Mouse (Mus musculus): Measurements from ENCODE around the gene Sh3bgr. TPM values are rescaled to one million over a fixed set of nuclear protein-coding genes. Genes with fewer than 3 reads are reported as not detected.

The Sh3bgr gene
- total and polyA plus RNA-seq, 3 experiments, result 1.1 to 2.0 TPM; not detected in 1

DNA sequence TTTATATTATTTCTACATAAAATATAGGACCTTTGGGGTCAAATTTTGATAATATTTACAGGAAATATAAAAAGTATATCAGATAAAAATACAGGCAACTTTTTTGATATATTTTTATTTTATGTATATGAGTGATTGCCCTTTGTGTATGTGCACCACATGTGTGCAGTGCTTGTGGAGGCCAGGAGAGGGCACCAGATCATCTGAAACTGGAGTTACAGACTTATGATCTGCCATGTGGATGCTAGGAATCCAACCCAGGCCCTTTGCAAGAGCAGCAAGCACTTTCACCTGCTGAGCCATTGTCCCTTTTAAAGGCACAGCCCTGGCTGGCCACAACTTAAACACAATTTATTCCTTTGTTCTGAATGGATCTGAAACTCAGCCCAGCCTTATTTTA, 21.1 kb upstream of the Sh3bgr start:
- no peaks in the 10 kb centered on the region for H3K27me3 ChIP-seq (ENCODE audit: control insufficient read depth in 1 of 2, insufficient read depth in 2 of 2, low read length in 2 of 2)
- no peaks in the 10 kb centered on the region for H3K4me1 ChIP-seq (ENCODE audit: control insufficient read depth in 1 of 2, insufficient read depth in 2 of 2, low read length in 2 of 2)
- H3K4me3 ChIP-seq (ENCODE audit: control insufficient read depth in 1 of 2, insufficient read depth in 1 of 2, low read depth in 2 of 2, low read length in 2 of 2), result no peak overlapping the region
- TF ChIP-seq ZC3H11A (IDR thresholded peaks at IDR 0.05; ENCODE audit: low read depth, low read length) (no peak), CTCF (IDR thresholded peaks at IDR 0.05 in 2 of 3, conservative IDR thresholded peaks at IDR 0.05 in 1 of 3; ENCODE audit: control insufficient read depth in 1 of 3, insufficient read depth in 1 of 3, low read depth in 2 of 3, low read length in 3 of 3, poor library complexity in 1 of 3, severe bottlenecking in 1 of 3) (peak; percentile 4 to 21 (median 21); a peak in 2 of 6 replicates)
- no peaks in the 10 kb centered on the region for H3K36me3 ChIP-seq (ENCODE audit: control insufficient read depth in 1 of 2, insufficient read depth in 2 of 2, low read length in 2 of 2)
- H3K9ac ChIP-seq (ENCODE audit: control insufficient read depth, low read depth, low read length, poor library complexity, severe bottlenecking), result no peak overlapping the region
- no peak overlapping the region for H3K27ac ChIP-seq (ENCODE audit: control insufficient read depth, low read depth, low read length)
- DNase-seq (ENCODE audit: low read depth, low spot score), result peak; percentile 18
- H3K9me3 ChIP-seq (replicated peaks; ENCODE audit: insufficient read depth, low read length), result no peaks in the 10 kb centered on the region
- no peaks in the 10 kb centered on the region for H3K79me2 ChIP-seq (ENCODE audit: control insufficient read depth, insufficient read depth, low read length, poor library complexity)

DNA sequence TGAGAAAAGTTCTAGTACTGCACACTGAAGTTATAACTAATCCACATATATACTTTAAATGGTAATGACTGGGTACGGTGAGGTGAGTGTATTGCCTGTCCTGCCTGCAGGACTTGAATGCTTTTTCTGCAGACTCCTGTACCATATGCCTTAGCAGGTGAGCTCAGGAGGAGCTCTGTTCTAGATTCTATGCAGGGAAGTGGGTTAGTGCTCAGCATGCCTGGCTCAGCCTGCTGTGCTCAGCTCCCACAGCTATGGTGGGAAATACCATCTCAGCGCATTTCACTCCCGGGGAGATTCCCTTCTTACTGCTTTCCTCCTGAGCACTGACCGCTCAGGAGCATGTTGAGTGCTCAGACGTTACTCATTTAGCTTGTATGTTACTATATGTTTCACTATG, 12.6 kb upstream of the Sh3bgr start:
- no peak for TF ChIP-seq SMC3 (IDR thresholded peaks at IDR 0.05; ENCODE audit: low read depth, low read length)
- TF ChIP-seq POLR2A (IDR thresholded peaks at IDR 0.05; ENCODE audit: control insufficient read depth in 1 of 2, insufficient read depth in 1 of 2, low read depth in 1 of 2, low read length in 2 of 2, poor library complexity in 1 of 2), result no peak
- no peak for TF ChIP-seq NELFE (IDR thresholded peaks at IDR 0.05; ENCODE audit: low read depth, low read length)
- TF ChIP-seq GABPA (IDR thresholded peaks at IDR 0.05; ENCODE audit: low read depth, low read length), result no peak
- no peak for TF ChIP-seq NRF1 (IDR thresholded peaks at IDR 0.05; ENCODE audit: insufficient read depth, low read depth, low read length, poor library complexity, severe bottlenecking)
- no peak for TF ChIP-seq RCOR1 (IDR thresholded peaks at IDR 0.05; ENCODE audit: low read depth, low read length)
- no peak for TF ChIP-seq E2F4 (IDR thresholded peaks at IDR 0.05; ENCODE audit: borderline replicate concordance, low read depth, low read length)
- no peak for TF ChIP-seq TBP (IDR thresholded peaks at IDR 0.05; ENCODE audit: low read depth, low read length)
- DNase-seq (ENCODE audit: low read depth, low spot score), result no peak
- Histone ChIP-seq H3K27ac (ENCODE audit: control insufficient read depth, low read depth, low read length) (no peak overlapping the region), H3K36me3 (ENCODE audit: control insufficient read depth in 1 of 2, insufficient read depth in 2 of 2, low read length in 2 of 2) (peaks cover 0 to 4% of the 10 kb centered on the region in 2 experiments; a peak in 2 of 4 replicates), H3K79me2 (ENCODE audit: control insufficient read depth, insufficient read depth, low read length, poor library complexity) (no peaks in the 10 kb centered on the region; the same call in 1 of the 2 replicates), H3K4me3 (ENCODE audit: control insufficient read depth in 1 of 2, insufficient read depth in 1 of 2, low read depth in 2 of 2, low read length in 2 of 2) (no peak overlapping the region), H3K27me3 (ENCODE audit: control insufficient read depth in 1 of 2, insufficient read depth in 2 of 2, low read length in 2 of 2) (no peaks in the 10 kb centered on the region), H3K9ac (ENCODE audit: control insufficient read depth, low read depth, low read length, poor library complexity, severe bottlenecking) (no peak overlapping the region), H3K9me3 (replicated peaks; ENCODE audit: insufficient read depth, low read length) (no peaks in the 10 kb centered on the region), H3K4me1 (ENCODE audit: control insufficient read depth in 1 of 2, insufficient read depth in 2 of 2, low read length in 2 of 2) (peaks cover 0 to 4% of the 10 kb centered on the region in 2 experiments; a peak in 2 of 4 replicates)

DNA sequence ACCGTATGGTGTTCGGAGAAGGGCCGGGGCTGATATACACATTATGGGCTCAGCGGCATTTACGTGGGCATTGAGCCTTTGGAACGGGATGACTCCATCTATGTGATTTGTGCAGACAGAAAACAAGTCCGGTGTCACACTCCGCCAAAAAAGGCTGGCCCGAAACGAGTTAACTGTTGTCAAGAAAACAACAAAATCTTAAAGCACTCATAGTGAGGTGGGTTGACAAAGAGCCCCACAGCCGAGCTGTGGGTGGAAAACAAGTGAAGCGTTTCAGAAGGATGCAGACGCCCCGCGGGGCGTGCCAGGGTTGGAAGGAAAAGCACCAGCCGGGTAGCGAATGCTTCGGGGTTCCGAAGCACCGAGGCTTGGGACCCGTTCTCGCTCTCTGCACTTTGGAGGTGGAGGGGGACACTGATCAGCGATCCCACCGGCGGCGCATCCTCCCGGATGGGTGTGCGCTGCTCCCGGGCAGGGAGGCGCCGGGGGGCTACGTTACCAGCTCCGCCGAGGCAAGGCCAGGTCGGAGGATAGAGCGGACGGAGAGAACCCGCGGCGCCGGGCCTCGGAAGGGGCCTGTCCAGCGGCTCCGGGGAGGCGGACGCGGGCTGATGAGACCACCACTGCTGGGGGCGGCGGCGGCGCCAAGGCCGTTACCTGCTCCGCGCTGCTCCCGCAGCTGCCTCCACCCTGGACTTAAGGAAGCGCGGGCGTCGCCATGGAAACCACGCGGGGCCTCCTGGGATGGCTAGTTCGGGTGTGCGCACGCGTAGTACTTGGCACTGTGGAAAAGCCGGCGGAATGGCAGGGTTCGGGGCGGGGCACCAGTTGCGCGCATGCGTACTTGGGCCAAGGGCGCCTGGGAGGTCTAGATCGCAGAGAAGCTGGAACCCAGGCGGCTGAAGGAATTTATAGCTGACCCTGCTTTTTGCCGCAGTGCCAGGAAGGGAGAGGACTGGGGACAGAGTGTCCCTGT, 8.4 kb upstream of the Sh3bgr start, which contains the start of gene Lca5l:
Lca5l (minus strand) TSS at position 741 of the 976 bp plus-strand sequence.
- H3K27ac ChIP-seq (ENCODE audit: control insufficient read depth, low read depth, low read length), result peak within 1 kb of the TSS; percentile 29
- TF ChIP-seq POLR2AphosphoS5 (IDR thresholded peaks at IDR 0.05; ENCODE audit: borderline replicate concordance, low read depth, low read length), result no peak
- TF ChIP-seq MEF2A (IDR thresholded peaks at IDR 0.05; ENCODE audit: extremely low read depth, insufficient replicate concordance, low read depth, low read length, poor library complexity, severe bottlenecking), result no peak
- peak; percentile 85 for TF ChIP-seq HCFC1 (IDR thresholded peaks at IDR 0.05; ENCODE audit: low read depth, low read length)
- TF ChIP-seq TBP (IDR thresholded peaks at IDR 0.05; ENCODE audit: low read depth, low read length), result 0 out of 2 replicates have a peak, but pooled peaks have one; percentile 47
- TF ChIP-seq TAL1 (IDR thresholded peaks at IDR 0.05; ENCODE audit: low read length), result no peak
- TF ChIP-seq BHLHE40 (IDR thresholded peaks at IDR 0.05; ENCODE audit: borderline replicate concordance, low read depth, low read length), result no peak
- peak; percentile 86 for TF ChIP-seq ZMIZ1 (IDR thresholded peaks at IDR 0.05; ENCODE audit: low read depth, low read length)
- no peak for TF ChIP-seq MAX (IDR thresholded peaks at IDR 0.05; ENCODE audit: low read length)
- TF ChIP-seq GATA1 (IDR thresholded peaks at IDR 0.05; ENCODE audit: low read depth, low read length), result no peak
- TF ChIP-seq EP300 (IDR thresholded peaks at IDR 0.05; ENCODE audit: low read depth in 1 of 2, low read length in 2 of 2), result no peak
- peak; percentile 82 for TF ChIP-seq NRF1 (IDR thresholded peaks at IDR 0.05; ENCODE audit: insufficient read depth, low read depth, low read length, poor library complexity, severe bottlenecking)
- peak; percentile 61 for TF ChIP-seq ELF1 (IDR thresholded peaks at IDR 0.05; ENCODE audit: low read depth, low read length)
- no peak for TF ChIP-seq ETS1 (IDR thresholded peaks at IDR 0.05; ENCODE audit: low read depth, low read length)
- TF ChIP-seq NELFE (IDR thresholded peaks at IDR 0.05; ENCODE audit: low read depth, low read length), result peak; percentile 95
- TF ChIP-seq USF1 (IDR thresholded peaks at IDR 0.05; ENCODE audit: low read depth, low read length), result no peak
- TF ChIP-seq POLR2A (IDR thresholded peaks at IDR 0.05; ENCODE audit: control insufficient read depth in 1 of 2, insufficient read depth in 1 of 2, low read depth in 1 of 2, low read length in 2 of 2, poor library complexity in 1 of 2), result peak; percentile 60 to 97

More for the DNA sequence above, 8.4 kb upstream of the Sh3bgr start, which contains the start of gene Lca5l:
- Histone ChIP-seq H3K79me2 (ENCODE audit: control insufficient read depth, insufficient read depth, low read length, poor library complexity) (no peaks in the 10 kb centered on the region; the same call in 1 of the 2 replicates), H3K4me3 (ENCODE audit: control insufficient read depth in 1 of 2, insufficient read depth in 1 of 2, low read depth in 2 of 2, low read length in 2 of 2) (peak within 1 kb of the TSS; percentile 72 to 80), H3K36me3 (ENCODE audit: control insufficient read depth in 1 of 2, insufficient read depth in 2 of 2, low read length in 2 of 2) (peaks cover 0 to 6% of the 10 kb centered on the region in 2 experiments; a peak in 2 of 4 replicates), H3K27me3 (ENCODE audit: control insufficient read depth in 1 of 2, insufficient read depth in 2 of 2, low read length in 2 of 2) (no peaks in the 10 kb centered on the region), H3K9me3 (replicated peaks; ENCODE audit: insufficient read depth, low read length) (no peaks in the 10 kb centered on the region), H3K9ac (ENCODE audit: control insufficient read depth, low read depth, low read length, poor library complexity, severe bottlenecking) (peak within 1 kb of the TSS; percentile 78), H3K4me1 (ENCODE audit: control insufficient read depth in 1 of 2, insufficient read depth in 2 of 2, low read length in 2 of 2) (peaks cover 0 to 4% of the 10 kb centered on the region in 2 experiments; a peak in 2 of 4 replicates)
- peak; percentile 99 for DNase-seq (ENCODE audit: low read depth, low spot score)

Measured in MEL (cell line).